Mouse (Mus musculus) cerebellum, adult 2 months (tissue): Measurements from ENCODE around the gene Pdia2.

Source experiments
- CTCF ChIP-seq: fragments of 200-500 bp; IDR thresholded peaks from 2 replicates; pipeline ENCODE4 v1.5.1; 2011; ENCODE audit warnings: low read depth, mild to moderate bottlenecking, control low read depth, low read length, moderate library complexity, borderline replicate concordance; ENCODE audit not compliant: insufficient read depth
- POLR2A ChIP-seq: fragments of 200-500 bp; IDR thresholded peaks from 2 replicates; pipeline ENCODE4 v1.6.1; 2011; ENCODE audit warnings: low read length, control low read depth, borderline replicate concordance; ENCODE audit not compliant: insufficient read depth

DNA sequence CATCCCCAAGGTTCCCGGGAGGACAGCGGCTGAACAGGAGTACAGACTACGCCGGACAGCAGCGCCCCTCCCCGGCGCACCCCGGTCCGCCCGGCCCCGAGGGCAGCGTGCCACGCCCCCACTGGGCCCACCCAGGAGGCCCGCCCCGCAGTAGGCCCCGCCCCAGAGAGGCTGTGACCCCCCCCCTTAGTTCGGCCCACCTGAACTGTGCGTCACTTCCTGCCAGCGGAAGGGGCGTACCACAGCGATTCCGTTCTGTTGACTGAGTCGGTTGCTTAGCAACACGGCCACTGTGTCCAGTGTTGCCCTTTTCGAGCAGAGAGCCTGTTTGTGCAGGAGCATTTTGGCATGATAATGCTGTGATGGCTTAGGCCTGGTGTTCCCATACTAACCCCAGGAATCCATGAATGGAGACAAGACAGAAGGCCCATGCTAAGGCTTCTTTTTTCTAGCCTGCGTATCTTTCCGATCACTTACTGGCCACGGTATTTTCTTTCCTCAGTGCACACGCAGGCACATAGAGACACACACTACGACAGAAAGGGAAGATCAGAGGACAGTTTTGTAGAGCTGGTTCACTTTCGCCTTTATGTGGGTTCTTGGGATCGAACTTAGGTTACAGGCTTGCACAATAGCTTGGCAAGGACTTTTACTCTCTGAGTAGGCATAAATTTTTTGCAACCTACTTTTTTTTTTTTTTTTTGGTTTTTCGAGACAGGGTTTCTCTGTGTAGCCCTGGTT lies 45.4 kb upstream of the Pdia2 start, which contains the start of gene Fam234a:
- TF ChIP-seq POLR2A (peak; percentile 54; the same call in 1 of the 2 replicates), CTCF (no peak)
